Mouse (Mus musculus) left cerebral cortex, adult 2 months (tissue): ENCODE measurements at regions not wholly inside any gene's neighbourhood (a gene's known extent, or its start where the extent isn't known, plus 50 kb on each side); places are given as distances from the start of the nearest gene placed in this dataset.

Experiments used
- DNase-seq, 2 experiments: peaks; one replicate each; pipeline ENCODE4 v3.0.0; 2021 to 2022; ENCODE audit warnings: low spot score in 2 of 2, mixed read lengths in 1 of 2; ENCODE audit errors: extremely low spot score in 1 of 2
- H3K27ac ChIP-seq: fragments of 200-600 bp; 2 replicates; pipeline ENCODE4 v1.8.1; 2022
- H3K4me3 ChIP-seq: fragments of 200-600 bp; 2 replicates; pipeline ENCODE4 v1.8.1; 2022
- CTCF ChIP-seq: fragments of 200-600 bp; IDR thresholded peaks from 2 replicates; pipeline ENCODE4 v1.8.1; 2022; ENCODE audit warnings: antibody characterized with exemption, mild to moderate bottlenecking, moderate library complexity
- intact Hi-C: fragments of 180-260 bp; cut with DNase I; formaldehyde crosslinking; loops from one replicate; pipeline ENCODE4 v1.15.1; 2025

DNA sequence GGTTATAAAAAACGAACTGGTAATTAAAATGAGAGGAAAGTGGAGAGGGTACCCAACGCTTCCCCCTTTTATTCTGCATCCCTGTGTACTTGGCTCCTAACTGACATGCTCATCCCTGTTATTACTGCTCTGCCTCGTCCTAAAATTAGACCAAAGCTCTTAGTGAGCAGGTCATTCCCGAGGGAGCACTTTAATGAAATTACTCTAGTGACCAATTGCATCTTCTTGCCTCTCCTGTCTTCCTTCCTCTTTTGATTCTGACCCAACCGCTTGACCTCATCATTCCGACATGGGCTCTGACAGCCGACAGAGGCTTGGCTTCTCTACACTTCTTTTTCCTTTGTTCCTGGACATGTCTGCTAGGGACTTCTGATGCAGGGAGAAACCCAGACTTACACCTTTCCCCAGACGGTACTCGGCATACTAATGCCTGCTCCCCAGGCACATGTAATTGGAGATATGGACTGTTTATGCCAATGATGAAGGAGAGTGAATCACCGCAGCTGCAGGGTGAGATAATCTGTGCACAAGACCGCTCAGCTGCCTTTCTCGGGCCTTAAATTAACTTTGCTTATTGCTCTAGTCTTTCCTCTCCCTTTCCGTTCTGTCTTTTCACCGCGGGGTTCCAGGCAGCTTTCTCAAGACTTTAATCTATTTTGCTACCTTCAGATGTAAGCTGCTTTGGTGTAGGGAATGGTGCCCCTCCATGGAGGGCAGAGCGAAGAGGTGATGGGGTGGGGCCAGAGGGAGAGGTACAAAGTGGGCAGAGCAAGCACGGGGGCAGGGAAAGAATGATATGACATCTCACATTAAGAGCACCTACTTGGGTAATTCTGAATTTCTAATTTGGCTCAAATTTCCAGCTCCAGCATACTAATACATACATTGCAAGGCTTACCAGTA, 66.1 kb upstream of the 4930583I09Rik start:
- no peak overlapping the region for H3K4me3 ChIP-seq
- no peak for TF ChIP-seq CTCF
- intact Hi-C loops = no loop called here
- no peak overlapping the region for H3K27ac ChIP-seq
- DNase-seq = no peak

DNA sequence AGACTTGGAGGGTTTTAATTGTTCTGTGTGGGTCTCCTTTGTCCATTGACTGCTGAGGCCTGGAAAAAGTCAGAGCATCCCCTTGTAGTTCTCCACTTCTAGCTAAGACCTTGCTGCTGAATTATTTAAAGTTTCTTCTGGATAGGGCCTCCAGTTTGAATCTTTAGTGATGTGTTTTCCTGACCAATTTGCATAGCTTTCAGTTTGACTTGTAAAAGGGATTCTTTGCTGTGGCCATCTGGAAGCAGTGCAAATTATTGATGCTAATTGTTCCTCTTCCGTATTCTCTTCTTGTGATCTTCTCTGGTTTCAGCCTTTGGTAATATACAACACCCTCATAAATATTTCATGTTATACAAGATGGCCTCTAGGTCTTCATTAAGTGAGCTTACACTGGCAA, 61.6 kb upstream of the 4930583I09Rik start:
- no peak overlapping the region for H3K4me3 ChIP-seq
- no peak for DNase-seq
- H3K27ac ChIP-seq = no peak overlapping the region
- intact Hi-C loops = no loop called here
- no peak for TF ChIP-seq CTCF

DNA sequence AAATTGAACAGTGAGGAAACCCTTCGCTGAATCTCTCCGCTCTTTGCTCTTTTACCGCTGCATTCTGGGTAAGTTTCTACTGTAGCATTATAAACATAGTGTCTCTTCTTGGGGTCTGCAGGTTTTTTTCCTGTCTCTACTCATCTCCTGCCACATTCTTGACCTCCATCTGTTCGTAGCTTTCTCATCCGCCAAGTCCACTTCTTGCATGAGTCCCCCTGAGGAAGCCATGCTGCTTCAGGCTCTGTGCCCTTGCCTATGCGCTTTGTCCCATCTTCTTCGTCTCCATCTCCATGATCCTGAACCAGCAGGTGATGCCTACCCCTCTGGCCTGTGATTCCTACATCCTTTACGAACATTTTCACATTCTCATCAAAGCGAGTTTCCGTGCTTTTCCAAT, 60.0 kb upstream of the 4930583I09Rik start:
- TF ChIP-seq CTCF = no peak
- H3K4me3 ChIP-seq = no peak overlapping the region
- no peak for DNase-seq
- intact Hi-C loops = no loop called here
- H3K27ac ChIP-seq = no peak overlapping the region

DNA sequence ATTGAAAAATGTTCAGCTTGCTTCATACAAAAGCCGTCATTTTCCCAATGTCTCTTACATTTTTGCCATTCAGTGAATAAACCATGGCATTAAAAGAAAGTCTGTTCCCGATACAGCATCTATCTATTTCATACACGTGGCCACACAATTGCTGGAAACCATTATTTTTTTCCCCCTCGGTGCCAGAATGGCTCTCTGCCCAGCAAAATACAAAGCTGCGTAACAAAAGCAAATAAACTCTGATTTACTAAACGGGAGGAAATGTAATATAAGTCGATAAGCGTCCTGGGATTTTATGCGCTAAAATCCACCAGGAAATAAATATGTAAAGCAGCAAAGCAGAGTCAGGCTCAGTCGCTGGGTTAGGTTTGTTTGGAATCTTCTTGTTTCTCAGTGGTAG, 59.6 kb upstream of the 4930583I09Rik start:
- Histone ChIP-seq H3K27ac (no peak overlapping the region), H3K4me3 (no peak overlapping the region)
- no peak for TF ChIP-seq CTCF
- intact Hi-C loops = no loop called here
- DNase-seq = no peak

DNA sequence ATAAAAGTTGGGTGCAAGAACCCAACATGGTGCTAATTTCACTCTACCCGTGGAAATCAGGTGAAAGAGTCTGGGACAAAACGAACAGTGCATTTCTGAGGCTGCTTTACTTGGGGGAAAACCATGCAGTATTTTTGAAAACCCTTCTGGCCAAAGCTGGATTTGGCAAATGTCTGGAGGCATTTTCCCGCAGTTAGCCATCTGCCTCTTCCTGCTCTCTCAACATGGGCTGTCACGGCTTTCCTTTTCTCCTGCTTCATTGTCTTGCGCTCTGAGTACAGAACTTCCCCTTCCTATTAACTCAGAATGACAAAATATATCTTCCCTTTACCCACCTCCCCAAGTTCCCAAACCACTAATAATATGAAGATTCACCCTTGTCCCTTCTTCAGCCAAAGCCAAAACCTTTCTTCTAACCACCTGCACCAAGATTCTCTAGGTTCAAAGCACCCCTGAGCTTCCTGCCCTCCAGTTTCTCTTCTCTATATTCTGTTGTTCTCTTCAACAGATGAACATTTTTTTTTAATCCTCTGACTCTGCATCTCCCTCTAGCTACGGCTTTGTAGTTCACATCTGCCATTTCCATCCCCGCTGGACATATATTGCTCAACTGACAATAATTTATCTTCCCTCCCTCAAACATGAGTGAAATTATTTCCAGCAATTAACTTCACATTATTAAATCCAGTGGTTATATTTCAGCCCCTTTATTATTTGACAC, 57.5 kb upstream of the 4930583I09Rik start:
- intact Hi-C loops = no loop called here
- no peak for DNase-seq
- H3K4me3 ChIP-seq = no peak overlapping the region
- no peak overlapping the region for H3K27ac ChIP-seq
- TF ChIP-seq CTCF = peak; percentile 19
